Mouse (Mus musculus) ES-E14 (cell line): ENCODE data around the gene Atp8a1. TPM values are rescaled to one million over a fixed set of nuclear protein-coding genes. Genes with fewer than 3 reads are reported as not detected.

ENCODE experiments used
- DNase-seq: peaks from one replicate; pipeline ENCODE4 v3.0.0-alpha.2; 2013; ENCODE audit warnings: low read depth, low spot score
- H3K27ac ChIP-seq: 2 replicates; pipeline ENCODE4 v1.5.1; 2012; ENCODE audit warnings: low read depth, mild to moderate bottlenecking, low read length, moderate library complexity, mixed read lengths; ENCODE audit not compliant: poor library complexity, insufficient read depth, severe bottlenecking
- H3K36me3 ChIP-seq: 2 replicates; pipeline ENCODE4 v1.6.1; 2012; ENCODE audit warnings: mild to moderate bottlenecking, low read length, moderate library complexity, mixed read lengths; ENCODE audit not compliant: control insufficient read depth, poor library complexity, insufficient read depth, severe bottlenecking
- H3K4me1 ChIP-seq, 2 experiments: fragments of 150-350 bp in 1 of 2; sonication (generic) in 1 of 2; 2 replicates each; pipeline ENCODE4 v1.6.1; 2012; ENCODE audit warnings: low read length in 2 of 2, mild to moderate bottlenecking in 1 of 2, mixed read lengths in 1 of 2; ENCODE audit not compliant: control insufficient read depth in 2 of 2, insufficient read depth in 2 of 2, poor library complexity in 1 of 2
- H3K4me3 ChIP-seq, 2 experiments: fragments of 150-350 bp in 1 of 2; sonication (generic) in 1 of 2; 2 replicates each; pipeline ENCODE4 v1.5.1; 2012; ENCODE audit warnings: low read length in 2 of 2, low read depth in 1 of 2, mild to moderate bottlenecking in 1 of 2, mixed read lengths in 1 of 2; ENCODE audit not compliant: insufficient read depth in 1 of 2, poor library complexity in 1 of 2, severe bottlenecking in 1 of 2
- H3K9ac ChIP-seq: 2 replicates; pipeline ENCODE4 v1.6.1; 2012; ENCODE audit warnings: low read depth, mild to moderate bottlenecking, low read length, mixed read lengths; ENCODE audit not compliant: poor library complexity, insufficient read depth, severe bottlenecking
- H3K9me3 ChIP-seq: fragments of 150-350 bp; sonication (generic); 2 replicates; pipeline ENCODE4 v1.6.1; 2012; ENCODE audit warnings: low read depth, mild to moderate bottlenecking, low read length; ENCODE audit not compliant: control insufficient read depth, insufficient read depth
- CHD2 ChIP-seq: IDR thresholded peaks from 2 replicates; pipeline ENCODE4 v1.6.1; 2014; ENCODE audit warnings: mild to moderate bottlenecking, low read depth, low read length, inconsistent platforms
- HCFC1 ChIP-seq: IDR thresholded peaks from 2 replicates; pipeline ENCODE4 v1.6.1; 2012; ENCODE audit warnings: low read length, inconsistent platforms, borderline replicate concordance; ENCODE audit not compliant: insufficient read depth
- MAFK ChIP-seq: IDR thresholded peaks from 2 replicates; pipeline ENCODE4 v1.6.1; 2014; ENCODE audit warnings: mild to moderate bottlenecking, low read depth, low read length, inconsistent platforms; ENCODE audit not compliant: insufficient read depth
- ZC3H11A ChIP-seq: IDR thresholded peaks from 2 replicates; pipeline ENCODE4 v1.6.1; 2012; ENCODE audit warnings: low read depth, mild to moderate bottlenecking, inconsistent platforms, low read length, borderline replicate concordance
- ZNF384 ChIP-seq: IDR thresholded peaks from 2 replicates; pipeline ENCODE4 v1.6.1; 2012; ENCODE audit warnings: low read depth, low read length, inconsistent platforms
- in situ Hi-C, 2 experiments: fragments of 600-800 bp; cut with MboI; formaldehyde crosslinking; loops; one replicate each; pipeline ENCODE4 v1.15.1; 2025; ENCODE audit warnings: low sequenced_read_pairs in 2 of 2, inconsistent platforms in 1 of 2; ENCODE audit not compliant: unreplicated experiment in 2 of 2
- total RNA-seq: library from RNA; depleted of rRNA; stranded (reverse); fragments of 300-350 nt; gene quantifications from 2 replicates; pipeline ENCODE4 v1.2.3, GENCODE M21; 2012

The Atp8a1 gene
- total RNA-seq, 1 experiment, result 13.7 TPM

DNA sequence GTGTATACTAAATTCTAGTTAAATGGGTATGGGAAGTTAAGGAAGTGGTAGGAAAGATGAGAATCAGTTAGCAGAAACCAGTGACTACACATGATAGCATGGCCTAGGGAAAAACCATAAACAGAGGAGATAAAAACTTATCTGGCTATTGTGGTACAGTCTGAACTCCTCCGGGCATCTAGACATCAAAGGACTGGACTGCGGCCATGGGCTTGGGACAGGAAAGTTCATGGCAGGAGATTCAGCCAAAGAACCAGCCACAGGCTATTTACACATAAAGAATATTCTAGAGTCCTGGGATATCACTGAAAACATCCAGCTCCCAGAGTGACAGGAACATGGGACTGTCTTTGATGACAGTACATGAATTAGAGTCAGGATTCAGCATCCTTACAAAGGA, 73.0 kb downstream of the Atp8a1 start:
- H3K4me1 ChIP-seq, result peaks cover 0 to 1% of the 10 kb centered on the region in 2 experiments; a peak in 1 of 4 replicates
- in situ Hi-C loops, result no loop called here

DNA sequence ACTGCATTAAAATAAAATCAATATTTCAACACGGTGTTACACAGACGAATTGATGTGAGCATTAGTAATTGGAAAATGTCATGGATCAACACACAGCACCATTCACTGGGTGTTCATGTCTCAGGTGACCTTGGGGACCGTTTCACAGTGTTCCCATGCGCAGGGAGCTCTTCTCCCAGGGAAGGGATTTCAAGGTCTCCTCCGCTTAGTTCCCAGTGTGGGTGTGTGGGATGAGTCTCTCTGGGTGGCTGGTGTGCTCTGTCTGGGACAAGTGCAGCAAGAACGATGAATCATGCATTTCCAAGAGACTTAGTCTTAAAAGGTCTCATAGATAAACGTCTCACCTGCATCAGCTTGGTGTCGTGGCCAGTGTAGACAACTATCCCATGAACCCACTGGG, 78.5 kb downstream of the Atp8a1 start:
- no peak for TF ChIP-seq ZNF384
- no peak for TF ChIP-seq HCFC1
- no peak for TF ChIP-seq CHD2
- TF ChIP-seq ZC3H11A, result no peak
- no peak for TF ChIP-seq MAFK
- no peaks in the 10 kb centered on the region for H3K9me3 ChIP-seq
- no peaks in the 10 kb centered on the region; the same call in 1 of the 2 replicates for H3K36me3 ChIP-seq
- in situ Hi-C loops, result no loop called here
- H3K27ac ChIP-seq, result no peak overlapping the region
- H3K4me1 ChIP-seq, result no peaks in the 10 kb centered on the region
- H3K4me3 ChIP-seq, result no peak overlapping the region
- H3K9ac ChIP-seq, result no peak overlapping the region
- DNase-seq, result no peak

More for the DNA sequence above, 73.0 kb downstream of the Atp8a1 start:
- Histone ChIP-seq H3K27ac (no peak overlapping the region), H3K4me3 (no peak overlapping the region), H3K9me3 (no peaks in the 10 kb centered on the region), H3K36me3 (no peaks in the 10 kb centered on the region), H3K9ac (no peak overlapping the region)
- DNase-seq, result no peak
- TF ChIP-seq HCFC1, result no peak
- TF ChIP-seq ZNF384, result no peak
- TF ChIP-seq ZC3H11A, result no peak
- no peak for TF ChIP-seq MAFK
- no peak for TF ChIP-seq CHD2

DNA sequence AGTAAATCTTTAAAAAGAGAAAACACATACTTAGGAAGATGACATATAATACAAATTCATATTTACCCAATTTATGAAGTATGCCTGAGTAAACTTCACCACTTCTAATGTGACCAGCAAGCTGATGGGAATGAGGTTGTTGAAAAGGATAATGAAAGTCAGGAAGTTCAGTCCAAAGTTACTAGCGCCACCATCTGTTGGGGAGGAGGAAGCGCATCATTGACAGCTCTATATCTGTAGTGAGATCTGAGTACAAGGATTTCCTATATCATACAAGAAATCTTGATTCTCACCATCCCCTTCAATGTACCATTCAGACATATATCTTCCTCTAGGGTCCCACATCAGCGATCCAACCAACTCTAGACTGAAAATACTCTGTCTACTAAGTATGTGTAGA, 82.4 kb downstream of the Atp8a1 start:
- Histone ChIP-seq H3K36me3 (peaks cover 2% of the 10 kb centered on the region; the same call in 1 of the 2 replicates), H3K27ac (no peak overlapping the region), H3K4me3 (no peak overlapping the region), H3K9me3 (no peaks in the 10 kb centered on the region), H3K4me1 (no peaks in the 10 kb centered on the region), H3K9ac (no peak overlapping the region)
- in situ Hi-C loops, result no loop called here
- peak; percentile 24 for DNase-seq
- TF ChIP-seq HCFC1 (no peak), MAFK (no peak), ZNF384 (no peak), ZC3H11A (no peak), CHD2 (no peak)

DNA sequence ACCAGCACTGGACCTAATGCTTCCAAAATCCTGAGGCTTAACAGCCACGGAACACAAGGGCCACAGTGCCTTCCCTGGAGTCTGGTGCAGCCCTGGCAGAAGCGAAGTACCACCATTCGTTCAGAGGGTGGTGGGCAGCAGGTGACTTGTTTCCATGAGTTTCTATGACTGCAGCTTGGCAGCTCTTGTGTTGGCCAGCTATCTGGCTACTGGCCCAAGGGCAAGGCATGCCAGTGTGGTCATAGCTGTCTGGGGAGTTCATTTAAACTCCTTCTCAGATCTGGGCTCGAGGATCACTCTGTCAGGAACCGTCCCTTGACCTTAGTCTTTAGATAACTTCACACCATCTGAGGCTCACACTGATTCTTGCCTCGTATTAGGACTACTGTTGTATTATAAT, 89.1 kb downstream of the Atp8a1 start:
- in situ Hi-C loops, result loop anchor here (5.0 to 10.0 kb wide), 2 partner anchors 247 to 254 kb away; no protein-coding TSS in a partner anchor
- DNase-seq, result no peak
- peaks cover 2% of the 10 kb centered on the region; the same call in 1 of the 2 replicates for H3K36me3 ChIP-seq
- TF ChIP-seq CHD2 (no peak), HCFC1 (no peak), ZNF384 (no peak), MAFK (no peak), ZC3H11A (no peak)
- no peaks in the 10 kb centered on the region for H3K9me3 ChIP-seq
- no peak overlapping the region for H3K27ac ChIP-seq
- no peak overlapping the region for H3K4me3 ChIP-seq
- H3K9ac ChIP-seq, result no peak overlapping the region
- H3K4me1 ChIP-seq, result peaks cover 2 to 5% of the 10 kb centered on the region in 2 experiments; a peak in 3 of 4 replicates
